Mouse (Mus musculus) cerebellum, adult 11-12 months (tissue): ENCODE measurements around the gene Itpripl2.

Source experiments
- DNase-seq: peaks from one replicate; pipeline ENCODE4 v3.0.0; 2022

Gene Itpripl2

DNA sequence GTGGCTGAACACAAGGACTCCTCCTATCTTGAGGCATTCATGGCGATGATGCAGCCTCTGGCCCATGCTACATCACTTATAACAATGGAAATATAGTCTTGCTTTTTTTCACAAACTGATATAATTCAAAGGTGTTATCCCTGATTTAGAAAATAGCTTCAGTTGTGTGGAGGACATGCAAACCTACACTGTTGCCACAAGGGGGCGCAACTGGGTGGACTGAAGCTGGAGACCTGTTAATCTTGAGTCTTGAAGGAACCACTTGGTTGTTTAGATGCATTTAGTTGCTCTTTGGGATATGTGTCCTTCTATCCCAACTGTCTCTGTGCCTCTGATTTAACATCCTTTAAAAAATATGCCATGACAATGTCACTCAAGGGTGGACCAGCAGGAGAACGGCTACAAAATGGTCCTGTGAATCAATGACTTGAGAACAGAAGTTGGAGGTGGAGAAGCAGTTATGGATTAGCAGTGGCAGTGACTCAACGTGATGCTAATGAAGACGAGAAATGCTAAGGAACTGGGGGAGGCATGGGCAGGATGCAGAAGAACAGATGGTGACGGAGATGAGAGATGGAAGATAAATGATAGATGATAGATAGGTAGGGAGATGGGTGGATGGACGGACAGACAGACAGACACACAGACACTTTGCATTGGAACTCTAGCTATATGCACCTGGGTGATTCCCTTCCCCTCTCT lies 54.5 kb downstream of the Itpripl2 start:
- DNase-seq: no peak
